Mouse (Mus musculus) heart, embryonic 15.5 days (tissue): ENCODE results near the gene Frmd4a. TPM values are rescaled to one million over a fixed set of nuclear protein-coding genes. Genes with fewer than 3 reads are reported as not detected.

ENCODE experiments used
- ATAC-seq: fragments of 200-750 bp; cut with Nextera tagmentation; replicated peaks from 2 replicates; pipeline ENCODE4 v1.8.0; 2017; ENCODE audit warnings: low read depth, moderate TSS enrichment; ENCODE audit not compliant: insufficient number of reproducible peaks, insufficient read depth, low FRiP score
- H3K27ac ChIP-seq: fragments of 300-500 bp; sonication (generic); 2 replicates; pipeline ENCODE4 v1.5.1; 2015; ENCODE audit warnings: mild to moderate bottlenecking, inconsistent platforms
- H3K27me3 ChIP-seq: fragments of 300-500 bp; sonication (generic); 2 replicates; pipeline ENCODE4 v1.6.1; 2015; ENCODE audit warnings: inconsistent platforms
- H3K36me3 ChIP-seq: fragments of 300-500 bp; sonication (generic); 2 replicates; pipeline ENCODE4 v1.6.1; 2015; ENCODE audit warnings: mild to moderate bottlenecking, inconsistent platforms
- H3K4me1 ChIP-seq: fragments of 300-500 bp; sonication (generic); replicated peaks from 2 replicates; pipeline ENCODE4 v1.6.1; 2015; ENCODE audit warnings: inconsistent platforms
- H3K4me2 ChIP-seq: fragments of 300-500 bp; sonication (generic); 2 replicates; pipeline ENCODE4 v1.6.1; 2015; ENCODE audit warnings: inconsistent platforms, mild to moderate bottlenecking, moderate library complexity
- H3K4me3 ChIP-seq: fragments of 300-500 bp; sonication (generic); 2 replicates; pipeline ENCODE4 v1.5.1; 2015; ENCODE audit warnings: mild to moderate bottlenecking, inconsistent platforms
- H3K9ac ChIP-seq: fragments of 300-500 bp; sonication (generic); 2 replicates; pipeline ENCODE4 v1.6.1; 2015; ENCODE audit warnings: mild to moderate bottlenecking, inconsistent platforms
- H3K9me3 ChIP-seq: fragments of 300-500 bp; sonication (generic); replicated peaks from 2 replicates; pipeline ENCODE4 v1.6.1; 2016; ENCODE audit warnings: inconsistent platforms
- WGBS: fragments of 180-500 bp; shearing (Covaris S2); methylation state at CpG from one replicate; pipeline ENCODE4 v1.1.7; 2015; ENCODE audit warnings: mixed read lengths; 5-methylcytosine and 5-hydroxymethylcytosine counted together
- polyA plus RNA-seq: library from polyadenylated mRNA; unstranded; fragments of >200 nt; fragmentation: Nextera tagmentation; extraction: Ambion mirVana; gene quantifications from 2 replicates; pipeline ENCODE4 v1.2.1, GENCODE M21; 2015

The Frmd4a gene
- polyA plus RNA-seq, 1 experiment from 2014 or later = 15.6 TPM

DNA sequence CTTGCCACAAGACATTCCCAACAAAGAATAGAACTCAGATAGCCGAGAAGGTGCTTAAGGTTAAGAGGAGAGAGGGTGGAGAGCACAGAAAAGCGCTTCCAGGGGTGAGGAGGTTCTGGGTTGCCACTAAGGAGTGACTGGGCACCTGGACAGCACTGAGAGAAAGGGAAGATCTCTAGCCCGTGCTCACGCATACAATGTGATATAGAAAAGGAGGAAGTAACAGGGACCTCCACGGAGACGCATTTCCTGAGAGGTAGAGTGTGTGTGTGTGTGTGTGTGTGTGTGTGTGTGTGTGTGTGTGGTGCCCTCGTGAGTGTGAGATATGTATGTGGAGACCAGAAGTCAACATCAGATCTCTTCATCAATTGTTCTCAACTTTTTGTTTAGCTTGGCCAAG is 377.1 kb downstream of the Frmd4a start:
- Histone ChIP-seq H3K9ac (no peak overlapping the region), H3K4me1 (peaks cover 5% of the 10 kb centered on the region), H3K4me3 (no peak overlapping the region), H3K27ac (no peak overlapping the region), H3K36me3 (no peaks in the 10 kb centered on the region), H3K9me3 (no peaks in the 10 kb centered on the region), H3K4me2 (no peak overlapping the region), H3K27me3 (no peaks in the 10 kb centered on the region)
- 67% methylated on average over 7 of the region's 7 CpGs for WGBS
- no peak for ATAC-seq

DNA sequence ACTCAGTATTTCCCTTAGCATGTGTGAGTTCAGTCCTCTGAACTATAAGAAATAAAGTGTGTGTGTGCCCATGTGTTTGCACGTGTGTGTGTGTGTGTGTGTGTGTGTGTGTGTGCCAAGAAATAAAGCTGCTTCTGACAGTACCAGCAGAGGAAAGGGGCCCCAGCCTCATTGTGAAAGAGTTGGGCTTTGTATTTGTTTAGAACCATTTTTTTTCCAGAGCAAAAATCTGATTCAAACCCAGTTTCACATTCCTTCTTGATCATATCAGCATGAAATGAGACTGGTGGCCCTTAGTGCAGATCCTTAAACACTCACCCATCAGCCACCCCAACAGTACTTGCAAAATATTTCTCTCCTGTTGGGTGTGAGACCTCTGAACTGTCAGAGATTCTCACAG is 382.2 kb downstream of the Frmd4a start:
- no peak for ATAC-seq
- H3K4me2 ChIP-seq = no peak overlapping the region
- 53% methylated on average over 1 of the region's 1 CpGs for WGBS
- no peak overlapping the region for H3K9ac ChIP-seq
- peaks cover 14% of the 10 kb centered on the region for H3K4me1 ChIP-seq
- no peaks in the 10 kb centered on the region for H3K36me3 ChIP-seq
- H3K27me3 ChIP-seq = no peaks in the 10 kb centered on the region
- no peak overlapping the region for H3K27ac ChIP-seq
- H3K9me3 ChIP-seq = no peaks in the 10 kb centered on the region
- H3K4me3 ChIP-seq = no peak overlapping the region

DNA sequence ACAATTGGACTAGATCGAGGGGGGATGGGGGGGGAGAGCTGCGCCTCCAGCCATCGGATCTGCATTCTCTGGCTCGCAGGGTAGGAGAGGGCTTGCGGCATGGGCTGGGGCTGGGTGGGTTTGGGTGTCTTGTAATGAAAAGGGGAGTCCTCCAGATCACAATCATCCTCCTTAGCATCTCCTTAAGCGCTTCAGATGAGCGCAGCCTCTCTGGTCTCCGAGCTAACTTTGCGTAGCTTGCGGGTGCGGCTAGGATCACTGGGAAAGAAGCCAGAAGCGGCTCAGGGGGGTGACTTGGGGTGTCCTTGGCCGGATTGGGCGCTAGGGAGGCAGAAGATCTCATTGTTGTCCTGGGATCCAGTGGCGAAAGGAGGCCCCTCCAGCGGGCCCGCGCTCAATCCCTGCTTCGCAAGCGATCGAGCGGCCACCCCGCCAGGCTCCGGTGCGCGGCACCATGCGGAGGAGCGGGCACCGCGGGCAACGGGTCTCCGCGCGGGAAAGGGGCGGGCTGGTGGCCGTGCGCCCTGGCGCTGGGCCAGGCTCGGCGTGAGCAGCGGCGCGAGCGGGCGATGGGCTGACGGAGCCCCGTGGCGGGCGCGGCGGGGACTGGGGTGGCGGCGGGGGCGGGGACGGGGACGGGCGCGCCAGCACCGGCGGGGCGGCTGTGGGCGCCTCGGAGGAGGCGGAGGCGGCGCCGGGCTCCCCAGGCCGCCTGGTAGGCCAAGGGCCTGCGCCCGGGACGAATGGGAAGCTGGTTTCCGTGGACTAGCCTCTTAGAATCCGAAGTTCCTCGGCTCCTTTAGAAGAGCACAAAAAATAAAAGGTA is 383.5 kb downstream of the Frmd4a start:
- H3K4me2 ChIP-seq = peak overlapping the region; percentile 94
- H3K4me1 ChIP-seq = peaks cover 14% of the 10 kb centered on the region
- no peaks in the 10 kb centered on the region for H3K27me3 ChIP-seq
- H3K9me3 ChIP-seq = no peaks in the 10 kb centered on the region
- H3K27ac ChIP-seq = peak overlapping the region; percentile 75
- H3K36me3 ChIP-seq = no peaks in the 10 kb centered on the region
- H3K4me3 ChIP-seq = peak overlapping the region; percentile 81
- peak; percentile 69 for ATAC-seq
- H3K9ac ChIP-seq = peak overlapping the region; percentile 84
- 2% methylated on average over 71 of the region's 74 CpGs for WGBS

DNA sequence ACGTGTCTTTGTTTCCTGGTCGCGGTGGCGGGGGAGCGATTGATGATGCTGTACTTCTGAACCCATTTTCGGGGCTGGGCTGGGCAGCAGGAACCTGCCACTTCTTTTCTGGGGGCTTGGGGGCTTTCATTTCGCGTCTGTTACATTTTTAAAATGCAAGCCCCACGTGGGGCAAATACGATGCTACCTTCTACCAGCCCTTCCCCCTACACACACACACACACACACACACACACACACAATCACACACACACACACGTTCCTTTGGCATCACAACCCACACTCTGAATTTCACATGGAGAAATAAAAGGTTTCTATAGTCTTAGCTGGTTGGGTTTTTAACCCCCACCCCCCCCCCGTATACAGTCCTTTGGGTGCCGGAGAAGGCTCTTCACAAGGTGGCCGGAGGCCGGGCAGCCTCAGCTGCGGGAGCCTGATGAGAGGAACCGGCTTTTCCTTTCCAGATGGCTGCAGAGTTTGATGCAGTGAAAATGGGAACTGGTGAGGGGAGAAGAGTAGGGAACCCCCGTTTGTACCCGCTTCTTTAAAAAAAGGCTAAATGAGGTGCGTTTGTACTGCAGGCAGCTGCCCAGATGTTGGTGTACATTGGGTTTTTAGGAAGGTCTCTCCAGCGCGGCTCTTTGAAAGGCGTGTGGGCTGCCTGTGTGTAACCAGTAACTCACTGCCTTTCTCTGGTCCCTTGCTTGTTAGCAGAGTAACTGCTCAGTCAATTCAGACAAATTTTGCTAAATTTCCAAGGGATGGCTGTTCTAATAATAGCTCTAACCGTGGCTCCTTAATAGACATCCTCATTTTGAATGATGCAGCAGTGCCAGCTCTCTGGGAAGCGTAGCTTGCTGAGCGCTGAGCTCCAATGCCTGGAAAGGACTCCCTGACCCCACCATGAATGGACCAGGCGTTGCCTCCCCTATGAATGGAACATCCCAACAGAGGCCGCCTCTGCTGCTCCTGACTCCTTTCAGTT is 384.4 kb downstream of the Frmd4a start:
- ATAC-seq = no peak

DNA sequence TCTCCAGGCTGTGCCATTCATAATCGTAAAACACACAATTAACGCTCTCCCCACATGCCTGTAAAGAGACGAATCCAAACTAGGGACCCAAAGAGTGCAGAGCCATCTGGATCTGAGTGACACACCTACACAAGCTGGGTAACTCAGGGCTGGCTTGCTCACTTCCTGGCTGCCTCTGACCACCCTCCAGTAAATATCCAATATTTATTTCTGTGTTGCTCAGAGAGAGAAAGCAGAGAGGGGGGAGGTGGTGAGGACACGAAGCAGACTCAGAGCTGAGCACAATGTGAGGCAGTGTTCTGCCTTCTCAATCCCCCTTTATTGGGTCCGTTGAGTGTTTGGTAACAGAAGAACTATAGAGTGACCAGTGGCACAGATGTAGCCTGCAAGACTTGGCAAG is 389.5 kb downstream of the Frmd4a start:
- H3K4me3 ChIP-seq = no peak overlapping the region
- H3K4me1 ChIP-seq = peaks cover 21% of the 10 kb centered on the region
- no peaks in the 10 kb centered on the region for H3K36me3 ChIP-seq
- no peak for ATAC-seq
- H3K9me3 ChIP-seq = no peaks in the 10 kb centered on the region
- no peak overlapping the region for H3K27ac ChIP-seq
- WGBS = 61% methylated on average over 5 of the region's 5 CpGs
- no peaks in the 10 kb centered on the region for H3K27me3 ChIP-seq
- H3K4me2 ChIP-seq = no peak overlapping the region
- H3K9ac ChIP-seq = no peak overlapping the region

More for the DNA sequence above, 384.4 kb downstream of the Frmd4a start:
- Histone ChIP-seq H3K9ac (peak overlapping the region; percentile 84), H3K27ac (peak overlapping the region; percentile 75), H3K4me2 (peak overlapping the region; percentile 94), H3K9me3 (no peaks in the 10 kb centered on the region), H3K27me3 (no peaks in the 10 kb centered on the region), H3K4me3 (peak overlapping the region; percentile 81), H3K36me3 (no peaks in the 10 kb centered on the region), H3K4me1 (peaks cover 19% of the 10 kb centered on the region)
- WGBS = 2% methylated on average over 28 of the region's 28 CpGs

GRCm38 (mm10) chr2:4409810-4410433 is 392.4 kb downstream of the Frmd4a start:
- H3K9ac ChIP-seq = no peak overlapping the region

DNA sequence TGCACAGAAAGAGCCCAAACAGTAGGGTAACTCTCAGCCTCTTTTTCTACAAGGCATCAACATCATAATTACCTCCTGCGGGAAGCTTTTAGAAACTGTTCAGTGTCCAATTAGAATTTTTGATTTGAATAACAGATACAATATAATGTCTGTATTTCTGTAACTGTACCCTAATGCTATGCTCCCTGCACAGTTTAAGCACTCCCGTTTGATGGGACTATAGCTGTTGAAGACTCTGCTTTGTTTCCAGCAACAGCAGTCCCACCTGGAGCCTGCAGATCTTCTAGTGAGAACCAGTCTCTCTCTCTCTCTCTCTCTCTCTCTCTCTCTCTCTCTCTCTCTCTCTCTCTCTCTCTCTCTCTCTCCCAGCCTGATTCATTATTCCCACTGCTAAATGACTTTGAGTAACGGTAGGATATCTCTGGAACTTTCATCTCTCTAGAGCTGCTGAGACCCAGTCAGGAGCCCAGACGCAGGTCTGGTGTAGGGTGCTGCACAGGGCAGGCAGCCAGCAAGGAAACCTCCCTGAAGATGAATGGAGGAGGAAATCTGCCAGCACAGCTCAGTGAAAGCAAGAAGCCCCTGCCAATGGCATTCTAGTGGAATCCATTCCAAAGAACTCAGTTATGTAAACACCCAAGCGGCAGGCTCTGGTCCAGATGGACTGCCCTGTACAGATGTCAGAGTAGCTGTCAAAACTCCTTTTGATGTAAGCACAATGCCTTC is 395.5 kb downstream of the Frmd4a start:
- no peaks in the 10 kb centered on the region for H3K36me3 ChIP-seq
- no peaks in the 10 kb centered on the region for H3K9me3 ChIP-seq
- no peak overlapping the region for H3K4me2 ChIP-seq
- H3K4me3 ChIP-seq = no peak overlapping the region
- ATAC-seq = 0 out of 2 replicates have a peak, but pooled peaks have one; percentile 35
- peaks cover 21% of the 10 kb centered on the region for H3K4me1 ChIP-seq
- H3K27ac ChIP-seq = peak overlapping the region; percentile 29; the same call in 1 of the 2 replicates
- H3K9ac ChIP-seq = no peak overlapping the region
- H3K27me3 ChIP-seq = no peaks in the 10 kb centered on the region
- 23% methylated on average over 5 of the region's 5 CpGs for WGBS

More at GRCm38 (mm10) chr2:4409810-4410433, 392.4 kb downstream of the Frmd4a start:
- 59% methylated on average over 8 of the region's 8 CpGs for WGBS
- peak overlapping the region; percentile 62 for H3K27ac ChIP-seq
- no peak overlapping the region for H3K4me3 ChIP-seq
- H3K36me3 ChIP-seq = no peaks in the 10 kb centered on the region
- no peaks in the 10 kb centered on the region for H3K9me3 ChIP-seq
- no peak overlapping the region for H3K4me2 ChIP-seq
- peaks cover 26% of the 10 kb centered on the region for H3K4me1 ChIP-seq
- no peaks in the 10 kb centered on the region for H3K27me3 ChIP-seq
- no peak; the same call in 1 of the 2 replicates for ATAC-seq

GRCm38 (mm10) chr2:4413596-4414335 is 396.2 kb downstream of the Frmd4a start:
- no peaks in the 10 kb centered on the region for H3K27me3 ChIP-seq
- H3K36me3 ChIP-seq = no peaks in the 10 kb centered on the region
- no peak overlapping the region for H3K4me2 ChIP-seq
- 89% methylated on average over 16 of the region's 16 CpGs for WGBS
- no peak for ATAC-seq
- H3K27ac ChIP-seq = 0 out of 2 replicates have a peak overlapping the region, but pooled peaks have one; percentile 29
- H3K9me3 ChIP-seq = no peaks in the 10 kb centered on the region
- H3K4me3 ChIP-seq = no peak overlapping the region
- H3K4me1 ChIP-seq = peaks cover 21% of the 10 kb centered on the region
- H3K9ac ChIP-seq = no peak overlapping the region

- H3K9ac ChIP-seq = no peak overlapping the region
- no peaks in the 10 kb centered on the region for H3K36me3 ChIP-seq
- H3K27me3 ChIP-seq = no peaks in the 10 kb centered on the region
- 86% methylated on average over 4 of the region's 4 CpGs for WGBS
- no peak for ATAC-seq
- no peaks in the 10 kb centered on the region for H3K9me3 ChIP-seq
- H3K4me3 ChIP-seq = no peak overlapping the region
- H3K27ac ChIP-seq = no peak overlapping the region
- H3K4me1 ChIP-seq = no peaks in the 10 kb centered on the region
- no peak overlapping the region for H3K4me2 ChIP-seq
These were observed 403.3 kb downstream of the Frmd4a start for GRCm38 (mm10) chr2:4420679-4421312.

DNA sequence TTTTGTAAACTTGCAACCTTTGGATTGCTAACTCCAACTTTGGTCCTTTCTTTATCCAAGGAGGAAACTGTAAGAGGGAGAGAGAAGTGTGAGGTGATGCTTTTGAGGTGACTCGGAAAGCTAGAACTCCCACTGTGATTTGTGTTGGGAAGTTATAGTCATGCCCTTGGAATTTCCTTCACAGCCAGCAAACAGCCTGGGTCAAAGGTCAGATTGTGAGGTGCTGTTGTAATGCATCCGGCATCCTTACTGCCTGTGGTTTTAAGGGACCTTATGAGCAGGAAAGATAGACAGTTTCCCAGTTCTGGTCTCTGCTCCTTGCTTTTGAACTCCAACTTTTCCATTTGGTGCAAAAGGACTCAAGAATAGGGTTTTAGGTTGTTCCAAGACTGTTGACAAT is 404.2 kb downstream of the Frmd4a start:
- Histone ChIP-seq H3K9ac (no peak overlapping the region), H3K4me2 (no peak overlapping the region), H3K4me3 (no peak overlapping the region), H3K27ac (no peak overlapping the region), H3K9me3 (no peaks in the 10 kb centered on the region), H3K27me3 (no peaks in the 10 kb centered on the region), H3K36me3 (no peaks in the 10 kb centered on the region), H3K4me1 (no peaks in the 10 kb centered on the region)
- no peak; the same call in 1 of the 2 replicates for ATAC-seq
- 47% methylated on average over 2 of the region's 2 CpGs for WGBS
